Mouse (Mus musculus) myocyte (in vitro differentiated cells): ENCODE data around the gene Myrfl.

Experiments
- CEBPB ChIP-seq: IDR thresholded peaks from 2 replicates; pipeline ENCODE4 v1.6.1; 2011; ENCODE audit warnings: mild to moderate bottlenecking, moderate library complexity; ENCODE audit not compliant: poor library complexity, insufficient read depth, severe bottlenecking
- E2F4 ChIP-seq: IDR thresholded peaks from one replicate; pipeline ENCODE4 v1.6.1; 2011; ENCODE audit warnings: mild to moderate bottlenecking, control low read depth, moderate library complexity; ENCODE audit not compliant: insufficient read depth
- MAX ChIP-seq: IDR thresholded peaks from one replicate; pipeline ENCODE4 v1.6.1; 2011; ENCODE audit warnings: low read depth, mild to moderate bottlenecking, control low read depth
- MYOG ChIP-seq, 3 experiments: IDR thresholded peaks; one replicate each; pipeline ENCODE4 v1.6.1; 2011; ENCODE audit warnings: control low read depth in 2 of 3, low read depth in 2 of 3, mild to moderate bottlenecking in 2 of 3; ENCODE audit not compliant: insufficient read length in 2 of 3, control insufficient read depth in 1 of 3, insufficient read depth in 1 of 3
- POLR2A ChIP-seq: IDR thresholded peaks from one replicate; pipeline ENCODE4 v1.6.1; 2011; ENCODE audit warnings: low read depth, mild to moderate bottlenecking, control low read depth, moderate library complexity; ENCODE audit not compliant: insufficient read length
- POLR2AphosphoS2 ChIP-seq: IDR thresholded peaks from one replicate; pipeline ENCODE4 v1.6.1; 2011; ENCODE audit warnings: low read depth, control low read depth; ENCODE audit not compliant: insufficient read length
- TCF12 ChIP-seq: IDR thresholded peaks from one replicate; pipeline ENCODE4 v1.6.1; 2011; ENCODE audit warnings: mild to moderate bottlenecking, control low read depth; ENCODE audit not compliant: poor library complexity, insufficient read depth, severe bottlenecking

GRCm38 (mm10) chr10:116730033-116730652 lies 166.6 kb downstream of the Myrfl start:
- TF ChIP-seq POLR2A (no peak), TCF12 (no peak), POLR2AphosphoS2 (no peak), MAX (no peak), MYOG (IDR thresholded peaks at IDR 0.05; ENCODE audit: control insufficient read depth in 1 of 3, insufficient read depth in 1 of 3, insufficient read length in 2 of 3, low read depth in 2 of 3) (peak in 2 of 3 experiments; percentile 44 to 85), CEBPB (no peak), E2F4 (no peak)
